8 mouse cellular contexts compared by ENCODE assay signal in genomic region chr3:29812480-29813240, GRCm38 (mm10).
DNase-seq lines count a peak whose midpoint lies in the region; ATAC-seq lines count a peak whose summit lies in the region.

No protein-coding gene starts in this region.

- H3K9ac ChIP-seq in forebrain, embryonic 15.5 days (replicated peaks) = 0 out of 2 replicates have a peak overlapping the region, but pooled peaks have one; percentile 1
- H3K9ac ChIP-seq in lung, embryonic 15.5 days = no peak overlapping the region

- H3K4me3 ChIP-seq in forebrain, embryonic 15.5 days = peak overlapping the region; percentile 19
- no peak overlapping the region for H3K4me3 ChIP-seq in lung, embryonic 15.5 days

- H3K27ac ChIP-seq in forebrain, embryonic 15.5 days (replicated peaks) = no peak overlapping the region
- no peak overlapping the region for H3K27ac ChIP-seq in lung, embryonic 15.5 days

- H3K4me1 ChIP-seq in forebrain, embryonic 15.5 days = peaks cover 5% of the 10 kb centered on the region; the same call in 1 of the 2 replicates
- H3K4me1 ChIP-seq in lung, embryonic 15.5 days = peaks cover 11% of the 10 kb centered on the region; the same call in 1 of the 2 replicates

- H3K36me3 ChIP-seq in forebrain, embryonic 15.5 days = no peaks in the 10 kb centered on the region
- no peaks in the 10 kb centered on the region for H3K36me3 ChIP-seq in lung, embryonic 15.5 days

- H3K27me3 ChIP-seq in forebrain, embryonic 15.5 days = no peaks in the 10 kb centered on the region
- H3K27me3 ChIP-seq in lung, embryonic 15.5 days = no peaks in the 10 kb centered on the region

- peak; percentile 86 for ATAC-seq in forebrain, embryonic 15.5 days (replicated peaks)
- no peak for ATAC-seq in lung, embryonic 15.5 days (ENCODE audit: borderline replicate concordance, extremely low read depth, low FRiP score, low TSS enrichment)

- peak; percentile 2 for DNase-seq in adrenal gland, adult 2 months
- DNase-seq in adrenal gland, postnatal 25 days = no peak
- DNase-seq in adipocyte (ENCODE audit: low spot score) = peak; percentile 72
- peak; percentile 4 to 13 for DNase-seq in kidney, adult 8-10 months
- DNase-seq in retina, postnatal 7 days (ENCODE audit: low read depth, low spot score) = peak; percentile 23
- no peak for DNase-seq in thymus, postnatal 25 days

- peak overlapping the region; percentile 32 for H3K4me2 ChIP-seq in forebrain, embryonic 15.5 days (replicated peaks)
- peak overlapping the region; percentile 35; the same call in 1 of the 2 replicates for H3K4me2 ChIP-seq in lung, embryonic 15.5 days

- 31% methylated on average over 14 of the region's 14 CpGs for WGBS in forebrain, embryonic 15.5 days
- 45% methylated on average over 14 of the region's 14 CpGs for WGBS in lung, embryonic 15.5 days

- H3K9me3 ChIP-seq in forebrain, embryonic 15.5 days = no peaks in the 10 kb centered on the region
- H3K9me3 ChIP-seq in lung, embryonic 15.5 days = no peaks in the 10 kb centered on the region

Comparison
In these comparisons a context has a peak if more than half of its experiments do, and no peak if none do; other contexts are left out.
1. DNase-seq: peak in adrenal gland, adult 2 months (single experiment), adipocyte (single experiment), kidney, adult 8-10 months (2 of 2) and retina, postnatal 7 days (single experiment); none in adrenal gland, postnatal 25 days (single experiment) and thymus, postnatal 25 days (single experiment).